Mouse (Mus musculus) heart, postnatal 25 days (tissue): ENCODE measurements around the gene Specc1l. TPM values are rescaled to one million over a fixed set of nuclear protein-coding genes. Genes with fewer than 3 reads are reported as not detected.

ENCODE experiments used
- DNase-seq: peaks from one replicate; pipeline ENCODE4 v3.0.0; 2022; ENCODE audit warnings: low spot score
- intact Hi-C: fragments of 180-260 bp; cut with DNase I; formaldehyde crosslinking; loops from one replicate; pipeline ENCODE4 v1.15.1; 2025
- total RNA-seq, 2 experiments: library from RNA; stranded (reverse); gene quantifications; 2 replicates each; pipeline ENCODE4 v1.2.3; 2021

Gene Specc1l
- total RNA-seq, 2 experiments from 2014 or later = 38.5 to 39.5 TPM

GRCm38 (mm10) chr10:75303324-75304048 lies 91.6 kb downstream of the Specc1l start:
- intact Hi-C loops = no loop called here
- DNase-seq = no peak

GRCm38 (mm10) chr10:75304049-75304405 lies 92.2 kb downstream of the Specc1l start:
- DNase-seq = no peak
- intact Hi-C loops = no loop called here

GRCm38 (mm10) chr10:75304413-75304812 lies 92.5 kb downstream of the Specc1l start:
- intact Hi-C loops = no loop called here
- DNase-seq = no peak

GRCm38 (mm10) chr10:75307130-75307529 lies 95.3 kb downstream of the Specc1l start:
- intact Hi-C loops = no loop called here
- DNase-seq = no peak

- no peak for DNase-seq
- intact Hi-C loops = no loop called here
Measured at GRCm38 (mm10) chr10:75312361-75312760, 100.5 kb downstream of the Specc1l start.

- peak; percentile 63 for DNase-seq
- intact Hi-C loops = no loop called here
Measured at GRCm38 (mm10) chr10:75314190-75314980, 102.5 kb downstream of the Specc1l start.

GRCm38 (mm10) chr10:75315756-75316155 lies 103.9 kb downstream of the Specc1l start:
- intact Hi-C loops = loop anchor here (2.0 to 5.0 kb wide), 4 partner anchors 37 to 172 kb away; no protein-coding TSS in a partner anchor
- no peak for DNase-seq

- intact Hi-C loops = loop anchor here (2.0 to 5.0 kb wide), 4 partner anchors 36 to 171 kb away; no protein-coding TSS in a partner anchor
- DNase-seq = no peak
Measured at GRCm38 (mm10) chr10:75316472-75316871, 104.6 kb downstream of the Specc1l start.

- no peak for DNase-seq
- intact Hi-C loops = loop anchor here (2.0 to 5.0 kb wide), 4 partner anchors 36 to 171 kb away; no protein-coding TSS in a partner anchor
Measured at GRCm38 (mm10) chr10:75316872-75316907, 104.8 kb downstream of the Specc1l start, which contains the start of gene Adora2a. TSS of gene Adora2a (plus strand) at chr10:75316877.

GRCm38 (mm10) chr10:75316908-75317761 lies 105.3 kb downstream of the Specc1l start:
- peak; percentile 48 for DNase-seq
- intact Hi-C loops = loop anchor here (1.0 to 5.0 kb wide), 5 partner anchors 35 to 170 kb away; no protein-coding TSS in a partner anchor

GRCm38 (mm10) chr10:75318206-75318605 lies 106.3 kb downstream of the Specc1l start:
- intact Hi-C loops = loop anchor here (5.0 kb wide), 3 partner anchors 34 to 169 kb away; no protein-coding TSS in a partner anchor
- DNase-seq = no peak

- intact Hi-C loops = no loop called here
- no peak for DNase-seq
Measured at GRCm38 (mm10) chr10:75320321-75320720, 108.4 kb downstream of the Specc1l start.

GRCm38 (mm10) chr10:75322966-75323365 lies 111.1 kb downstream of the Specc1l start:
- intact Hi-C loops = no loop called here
- no peak for DNase-seq

- no peak for DNase-seq
- intact Hi-C loops = no loop called here
Measured at GRCm38 (mm10) chr10:75323986-75324385, 112.1 kb downstream of the Specc1l start.

GRCm38 (mm10) chr10:75324391-75324790 lies 112.5 kb downstream of the Specc1l start:
- DNase-seq = no peak
- intact Hi-C loops = no loop called here

GRCm38 (mm10) chr10:75325821-75326220 lies 113.9 kb downstream of the Specc1l start:
- intact Hi-C loops = no loop called here
- no peak for DNase-seq

GRCm38 (mm10) chr10:75326553-75326952 lies 114.7 kb downstream of the Specc1l start:
- no peak for DNase-seq
- intact Hi-C loops = no loop called here

GRCm38 (mm10) chr10:75327081-75327480 lies 115.2 kb downstream of the Specc1l start:
- no peak for DNase-seq
- intact Hi-C loops = no loop called here

GRCm38 (mm10) chr10:75328201-75328704 lies 116.4 kb downstream of the Specc1l start:
- DNase-seq = no peak
- intact Hi-C loops = no loop called here

- DNase-seq = no peak
- intact Hi-C loops = no loop called here
Measured at GRCm38 (mm10) chr10:75332268-75332667, 120.4 kb downstream of the Specc1l start.
